Comparison of ENCODE assay signal across 9 mouse cellular contexts in genomic region chr16:17890917-17891566, GRCm38 (mm10). TPM values are rescaled to one million over a fixed set of nuclear protein-coding genes. Genes with fewer than 3 reads are reported as not detected.
DNase-seq lines count a peak whose midpoint lies in the region; ATAC-seq lines count a peak whose summit lies in the region.
"Had no signal": no experiment of that assay in that cellular context is flagged by ENCODE, and none has a peak within 500 bp of the region (broad histone marks: within the 10 kb centered on the region; RNA-seq: fewer than 3 reads in every experiment).

No protein-coding gene starts in this region.

- no peaks in the 10 kb centered on the region for H3K27me3 ChIP-seq in embryonic facial prominence, embryonic 15.5 days
- H3K27me3 ChIP-seq in limb, embryonic 15.5 days = no peaks in the 10 kb centered on the region
- H3K27me3 ChIP-seq in midbrain, embryonic 15.5 days (replicated peaks) = no peaks in the 10 kb centered on the region

- peak overlapping the region; percentile 72 for H3K4me2 ChIP-seq in embryonic facial prominence, embryonic 15.5 days (replicated peaks)
- H3K4me2 ChIP-seq in limb, embryonic 15.5 days = peak overlapping the region; percentile 74
- H3K4me2 ChIP-seq in midbrain, embryonic 15.5 days = peak overlapping the region; percentile 80

- peak overlapping the region; percentile 94 for H3K9ac ChIP-seq in embryonic facial prominence, embryonic 15.5 days
- peak overlapping the region; percentile 96 for H3K9ac ChIP-seq in limb, embryonic 15.5 days
- H3K9ac ChIP-seq in midbrain, embryonic 15.5 days = peak overlapping the region; percentile 98

- H3K27ac ChIP-seq in embryonic facial prominence, embryonic 15.5 days (replicated peaks) = peak overlapping the region; percentile 95
- H3K27ac ChIP-seq in limb, embryonic 15.5 days = peak overlapping the region; percentile 97
- peak overlapping the region; percentile 97 for H3K27ac ChIP-seq in midbrain, embryonic 15.5 days

- no peaks in the 10 kb centered on the region for H3K36me3 ChIP-seq in embryonic facial prominence, embryonic 15.5 days
- H3K36me3 ChIP-seq in limb, embryonic 15.5 days = no peaks in the 10 kb centered on the region
- no peaks in the 10 kb centered on the region for H3K36me3 ChIP-seq in midbrain, embryonic 15.5 days (replicated peaks)

- peak overlapping the region; percentile 88 for H3K4me3 ChIP-seq in embryonic facial prominence, embryonic 15.5 days (replicated peaks)
- H3K4me3 ChIP-seq in limb, embryonic 15.5 days = peak overlapping the region; percentile 96
- peak overlapping the region; percentile 78 for H3K4me3 ChIP-seq in midbrain, embryonic 15.5 days

- ATAC-seq in CD4-positive, CD25-positive, alpha-beta regulatory T cell, adult 4 months = peak; percentile 62
- ATAC-seq in embryonic facial prominence, embryonic 15.5 days (ENCODE audit: insufficient number of reproducible peaks, low FRiP score, low TSS enrichment, low read depth) = peak; percentile 53
- peak; percentile 42 for ATAC-seq in limb, embryonic 15.5 days (ENCODE audit: insufficient number of reproducible peaks, low FRiP score, low TSS enrichment, low read depth)
- ATAC-seq in midbrain, embryonic 15.5 days (replicated peaks) = peak; percentile 68

- peak; percentile 89 to 91 for DNase-seq in adrenal gland, postnatal 36 days
- DNase-seq in heart, adult 8-10 months (ENCODE audit: low spot score) = peak; percentile 36
- DNase-seq in kidney, adult 8-10 months = peak; percentile 90 to 91
- DNase-seq in spleen, postnatal 4 days (ENCODE audit: low spot score in 2 of 2) = peak; percentile 85 to 88

- peaks cover 24% of the 10 kb centered on the region for H3K4me1 ChIP-seq in embryonic facial prominence, embryonic 15.5 days
- H3K4me1 ChIP-seq in limb, embryonic 15.5 days = peaks cover 27% of the 10 kb centered on the region
- H3K4me1 ChIP-seq in midbrain, embryonic 15.5 days = peaks cover 27% of the 10 kb centered on the region

- no peaks in the 10 kb centered on the region for H3K9me3 ChIP-seq in embryonic facial prominence, embryonic 15.5 days (replicated peaks)
- no peaks in the 10 kb centered on the region for H3K9me3 ChIP-seq in limb, embryonic 15.5 days
- H3K9me3 ChIP-seq in midbrain, embryonic 15.5 days = no peaks in the 10 kb centered on the region

- under 1% methylated on average over 41 of the region's 44 CpGs for WGBS in embryonic facial prominence, embryonic 15.5 days
- WGBS in limb, embryonic 15.5 days = 0% methylated on average over 43 of the region's 44 CpGs
- under 1% methylated on average over 44 of the region's 44 CpGs for WGBS in midbrain, embryonic 15.5 days

RNA-seq across cellular contexts. Expression of gene Gm20518, which starts 0.4 kb away (rescaled TPM):
- polyA plus RNA-seq in CD4-positive, CD25-positive, alpha-beta regulatory T cell, adult 4 months (2017; shearing (Covaris generic)) = under 1 TPM; 0.28 to 0.38 TPM
- under 1 TPM; 0.20 to 0.40 TPM for total RNA-seq in adrenal gland, postnatal 36 days (2021)
- 0.22 and 0.29 TPM in 2 replicates for polyA plus RNA-seq in embryonic facial prominence, embryonic 15.5 days (2015; fragmentation: Nextera tagmentation; extraction: Ambion mirVana)
- total RNA-seq in heart, adult 8-10 months (2022) = under 1 TPM; 0.13 to 0.65 (median 0.28) TPM
- 0.27 and 0.29 TPM in 2 replicates for polyA plus RNA-seq in limb, embryonic 15.5 days (2015; fragmentation: Nextera tagmentation; extraction: Ambion mirVana)
- polyA plus RNA-seq in midbrain, embryonic 15.5 days (2015; fragmentation: Nextera tagmentation; extraction: Ambion mirVana) = 0.53 and 0.68 TPM in 2 replicates

RNA-seq across cellular contexts. Expression of gene Tssk1, which starts 3.0 kb away (rescaled TPM):
- not detected for polyA plus RNA-seq in CD4-positive, CD25-positive, alpha-beta regulatory T cell, adult 4 months (2017; shearing (Covaris generic))
- total RNA-seq in adrenal gland, postnatal 36 days (2021) = under 1 TPM; 0.10 to 0.13 TPM
- not detected in 2 replicates for polyA plus RNA-seq in embryonic facial prominence, embryonic 15.5 days (2015; fragmentation: Nextera tagmentation; extraction: Ambion mirVana)
- under 1 TPM in 3 of 4 experiments, not detected in 1; 0.17 to 0.33 (median 0.22) TPM for total RNA-seq in heart, adult 8-10 months (2022)
- polyA plus RNA-seq in limb, embryonic 15.5 days (2015; fragmentation: Nextera tagmentation; extraction: Ambion mirVana) = not detected in 2 replicates
- polyA plus RNA-seq in midbrain, embryonic 15.5 days (2015; fragmentation: Nextera tagmentation; extraction: Ambion mirVana) = not detected in 2 replicates

RNA-seq across cellular contexts. Expression of gene Dgcr2, which starts 7.3 kb away (rescaled TPM):
- 10 to 100 TPM; 20.2 to 28.9 TPM for polyA plus RNA-seq in CD4-positive, CD25-positive, alpha-beta regulatory T cell, adult 4 months (2017; shearing (Covaris generic))
- total RNA-seq in adrenal gland, postnatal 36 days (2021) = 10 to 100 TPM; 61.7 to 67.5 TPM
- 86.0 and 90.2 TPM in 2 replicates for polyA plus RNA-seq in embryonic facial prominence, embryonic 15.5 days (2015; fragmentation: Nextera tagmentation; extraction: Ambion mirVana)
- 10 to 100 TPM; 44.4 to 51.8 (median 48.7) TPM for total RNA-seq in heart, adult 8-10 months (2022)
- 88.5 and 88.8 TPM in 2 replicates for polyA plus RNA-seq in limb, embryonic 15.5 days (2015; fragmentation: Nextera tagmentation; extraction: Ambion mirVana)
- polyA plus RNA-seq in midbrain, embryonic 15.5 days (2015; fragmentation: Nextera tagmentation; extraction: Ambion mirVana) = 119 and 120 TPM in 2 replicates

RNA-seq across cellular contexts. Expression of gene Tssk2, which starts 7.4 kb away (rescaled TPM):
- not detected for polyA plus RNA-seq in CD4-positive, CD25-positive, alpha-beta regulatory T cell, adult 4 months (2017; shearing (Covaris generic))
- not detected for total RNA-seq in adrenal gland, postnatal 36 days (2021)
- 0.12 TPM in 1 of 2 replicates, not detected in the other for polyA plus RNA-seq in embryonic facial prominence, embryonic 15.5 days (2015; fragmentation: Nextera tagmentation; extraction: Ambion mirVana)
- total RNA-seq in heart, adult 8-10 months (2022) = under 1 TPM in 1 of 4 experiments, not detected in 3; 0.20 TPM
- not detected in 2 replicates for polyA plus RNA-seq in limb, embryonic 15.5 days (2015; fragmentation: Nextera tagmentation; extraction: Ambion mirVana)
- 0.11 TPM in 1 of 2 replicates, not detected in the other for polyA plus RNA-seq in midbrain, embryonic 15.5 days (2015; fragmentation: Nextera tagmentation; extraction: Ambion mirVana)
- polyA plus RNA-seq: frontal cortex, adult 2 months had no signal

RNA-seq across cellular contexts. Expression of gene Ess2, which starts 20.1 kb away (rescaled TPM):
- polyA plus RNA-seq in CD4-positive, CD25-positive, alpha-beta regulatory T cell, adult 4 months (2017; shearing (Covaris generic)) = 10 to 100 TPM; 32.7 to 53.9 TPM
- total RNA-seq in adrenal gland, postnatal 36 days (2021) = 10 to 100 TPM; 13.9 to 16.7 TPM
- 35.0 and 40.8 TPM in 2 replicates for polyA plus RNA-seq in embryonic facial prominence, embryonic 15.5 days (2015; fragmentation: Nextera tagmentation; extraction: Ambion mirVana)
- 10 to 100 TPM in 1 of 4 experiments, 1 to 10 TPM in 3; 8.0 to 10.1 (median 9.6) TPM for total RNA-seq in heart, adult 8-10 months (2022)
- polyA plus RNA-seq in limb, embryonic 15.5 days (2015; fragmentation: Nextera tagmentation; extraction: Ambion mirVana) = 35.8 and 37.3 TPM in 2 replicates
- polyA plus RNA-seq in midbrain, embryonic 15.5 days (2015; fragmentation: Nextera tagmentation; extraction: Ambion mirVana) = 51.7 and 57.1 TPM in 2 replicates

Comparison
In these comparisons a context has a peak if more than half of its experiments do, and no peak if none do; other contexts are left out.
1. Peak in every context shown above with its lines: DNase-seq, ATAC-seq, H3K4me3 ChIP-seq and H3K27ac ChIP-seq.
2. DNase-seq: peak in every context shown above with its lines; median percentile 90 in kidney, adult 8-10 months; 90 in adrenal gland, postnatal 36 days; 86 in spleen, postnatal 4 days; 36 in heart, adult 8-10 months.